9 mouse cellular contexts compared by ENCODE assay signal in genomic region chr2:71598368-71598767, GRCm38 (mm10). TPM values are rescaled to one million over a fixed set of nuclear protein-coding genes. Genes with fewer than 3 reads are reported as not detected.
DNase-seq lines count a peak whose midpoint lies in the region; ATAC-seq and TF ChIP-seq lines count a peak whose summit lies in the region.
"Had no signal": no experiment of that assay in that cellular context is flagged by ENCODE, and none has a peak within 500 bp of the region (broad histone marks: within the 10 kb centered on the region; RNA-seq: fewer than 3 reads in every experiment).

No protein-coding gene starts in this region.

- no peaks in the 10 kb centered on the region for H3K4me1 ChIP-seq in intestine, embryonic 14.5 days (replicated peaks; ENCODE audit: control insufficient read depth, insufficient read depth, low read length)
- H3K4me1 ChIP-seq in intestine, postnatal 0 days (replicated peaks; ENCODE audit: control insufficient read depth, insufficient read depth, low read length): no peaks in the 10 kb centered on the region
- H3K4me1 ChIP-seq in MEL (ENCODE audit: control insufficient read depth in 1 of 2, insufficient read depth in 2 of 2, low read length in 2 of 2): peaks cover 0 to 6% of the 10 kb centered on the region in 2 experiments; a peak in 2 of 4 replicates
- peaks cover 15% of the 10 kb centered on the region for H3K4me1 ChIP-seq in embryonic facial prominence, embryonic 15.5 days
- no peaks in the 10 kb centered on the region for H3K4me1 ChIP-seq in liver, embryonic 15.5 days (replicated peaks)
- no peaks in the 10 kb centered on the region; the same call in 1 of the 2 replicates for H3K4me1 ChIP-seq in kidney, embryonic 14.5 days (ENCODE audit: control insufficient read depth, insufficient read depth, low read length)

- H3K27ac ChIP-seq in intestine, embryonic 14.5 days (ENCODE audit: low read depth): no peak overlapping the region
- H3K27ac ChIP-seq in intestine, postnatal 0 days (ENCODE audit: low read depth, low read length): no peak overlapping the region
- H3K27ac ChIP-seq in MEL (ENCODE audit: control insufficient read depth, low read depth, low read length): no peak overlapping the region
- 0 out of 2 replicates have a peak overlapping the region, but pooled peaks have one; percentile 34 for H3K27ac ChIP-seq in embryonic facial prominence, embryonic 15.5 days (replicated peaks)
- H3K27ac ChIP-seq in liver, embryonic 15.5 days (replicated peaks): no peak overlapping the region
- no peak overlapping the region for H3K27ac ChIP-seq in kidney, embryonic 14.5 days (ENCODE audit: low read depth, low read length)

- H3K4me2 ChIP-seq in intestine, embryonic 14.5 days (ENCODE audit: low read length): peak overlapping the region; percentile 30; the same call in 1 of the 2 replicates
- H3K4me2 ChIP-seq in intestine, postnatal 0 days (replicated peaks; ENCODE audit: low read depth): no peak overlapping the region
- H3K4me2 ChIP-seq in embryonic facial prominence, embryonic 15.5 days (replicated peaks): peak overlapping the region; percentile 33; the same call in 1 of the 2 replicates
- H3K4me2 ChIP-seq in liver, embryonic 15.5 days: peak overlapping the region; percentile 33
- no peak overlapping the region for H3K4me2 ChIP-seq in kidney, embryonic 14.5 days (replicated peaks; ENCODE audit: low read depth, low read length)

- WGBS in intestine, embryonic 14.5 days: 60% methylated on average over 10 of the region's 10 CpGs
- 62% methylated on average over 10 of the region's 10 CpGs for WGBS in intestine, postnatal 0 days
- WGBS in embryonic facial prominence, embryonic 15.5 days: 42% methylated on average over 10 of the region's 10 CpGs
- WGBS in liver, embryonic 15.5 days (ENCODE audit: insufficient replicate concordance): 12% methylated on average over 10 of the region's 10 CpGs
- WGBS in kidney, embryonic 14.5 days: 73% methylated on average over 10 of the region's 10 CpGs

- H3K9me3 ChIP-seq in intestine, embryonic 14.5 days (ENCODE audit: control insufficient read depth, low read length): no peaks in the 10 kb centered on the region
- no peaks in the 10 kb centered on the region for H3K9me3 ChIP-seq in intestine, postnatal 0 days (ENCODE audit: control insufficient read depth)
- H3K9me3 ChIP-seq in MEL (replicated peaks; ENCODE audit: insufficient read depth, low read length): no peaks in the 10 kb centered on the region
- H3K9me3 ChIP-seq in embryonic facial prominence, embryonic 15.5 days (replicated peaks): no peaks in the 10 kb centered on the region
- H3K9me3 ChIP-seq in liver, embryonic 15.5 days (replicated peaks): no peaks in the 10 kb centered on the region
- no peaks in the 10 kb centered on the region for H3K9me3 ChIP-seq in kidney, embryonic 14.5 days (ENCODE audit: control insufficient read depth, low read length)

- TF ChIP-seq CTCF in intestine, postnatal 0 days (IDR thresholded peaks at IDR 0.05; ENCODE audit: low read depth): no peak
- TF ChIP-seq CTCF in MEL (IDR thresholded peaks at IDR 0.05 in 2 of 3, conservative IDR thresholded peaks at IDR 0.05 in 1 of 3; ENCODE audit: control insufficient read depth in 1 of 3, insufficient read depth in 1 of 3, low read depth in 2 of 3, low read length in 3 of 3, poor library complexity in 1 of 3, severe bottlenecking in 1 of 3): no peak

- no peak overlapping the region for H3K9ac ChIP-seq in intestine, embryonic 14.5 days (ENCODE audit: low read length)
- no peak overlapping the region for H3K9ac ChIP-seq in intestine, postnatal 0 days (ENCODE audit: low read depth, low read length)
- H3K9ac ChIP-seq in MEL (ENCODE audit: control insufficient read depth, low read depth, low read length, poor library complexity, severe bottlenecking): peak overlapping the region; percentile 2; the same call in 1 of the 2 replicates
- no peak overlapping the region for H3K9ac ChIP-seq in embryonic facial prominence, embryonic 15.5 days
- no peak overlapping the region for H3K9ac ChIP-seq in liver, embryonic 15.5 days
- H3K9ac ChIP-seq in kidney, embryonic 14.5 days (ENCODE audit: low read depth, low read length): no peak overlapping the region

- H3K79me2 ChIP-seq in MEL (ENCODE audit: control insufficient read depth, insufficient read depth, low read length, poor library complexity): no peaks in the 10 kb centered on the region

- TF ChIP-seq RAD21 in MEL (IDR thresholded peaks at IDR 0.05; ENCODE audit: low read depth, low read length): no peak

- no peaks in the 10 kb centered on the region for H3K36me3 ChIP-seq in intestine, embryonic 14.5 days (ENCODE audit: control insufficient read depth, insufficient read depth, low read length)
- H3K36me3 ChIP-seq in intestine, postnatal 0 days (ENCODE audit: control insufficient read depth, insufficient read depth): no peaks in the 10 kb centered on the region
- H3K36me3 ChIP-seq in MEL (ENCODE audit: control insufficient read depth in 1 of 2, insufficient read depth in 2 of 2, low read length in 2 of 2): peaks cover 0 to 5% of the 10 kb centered on the region in 2 experiments; a peak in 1 of 4 replicates
- H3K36me3 ChIP-seq in embryonic facial prominence, embryonic 15.5 days: no peaks in the 10 kb centered on the region
- no peaks in the 10 kb centered on the region for H3K36me3 ChIP-seq in liver, embryonic 15.5 days (replicated peaks)
- H3K36me3 ChIP-seq in kidney, embryonic 14.5 days (ENCODE audit: control insufficient read depth, insufficient read depth, low read length): no peaks in the 10 kb centered on the region

- no peak for ATAC-seq in intestine, embryonic 14.5 days (replicated peaks; ENCODE audit: low FRiP score, low TSS enrichment, low read depth)
- no peak for ATAC-seq in intestine, postnatal 0 days
- ATAC-seq in embryonic facial prominence, embryonic 15.5 days (ENCODE audit: insufficient number of reproducible peaks, low FRiP score, low TSS enrichment, low read depth): no peak
- ATAC-seq in liver, embryonic 15.5 days (ENCODE audit: insufficient read depth): no peak
- no peak for ATAC-seq in kidney, embryonic 14.5 days (ENCODE audit: low FRiP score, low TSS enrichment)

- no peak for TF ChIP-seq POLR2A in MEL (IDR thresholded peaks at IDR 0.05; ENCODE audit: control insufficient read depth in 1 of 2, insufficient read depth in 1 of 2, low read depth in 1 of 2, low read length in 2 of 2, poor library complexity in 1 of 2)

- H3K4me3 ChIP-seq in intestine, embryonic 14.5 days (ENCODE audit: low read depth, low read length): no peak overlapping the region
- no peak overlapping the region for H3K4me3 ChIP-seq in intestine, postnatal 0 days (ENCODE audit: low read depth, low read length)
- peak overlapping the region; percentile 33 for H3K4me3 ChIP-seq in MEL (ENCODE audit: control insufficient read depth in 1 of 2, insufficient read depth in 1 of 2, low read depth in 2 of 2, low read length in 2 of 2)
- no peak overlapping the region for H3K4me3 ChIP-seq in embryonic facial prominence, embryonic 15.5 days (replicated peaks)
- no peak overlapping the region for H3K4me3 ChIP-seq in liver, embryonic 15.5 days (replicated peaks)
- H3K4me3 ChIP-seq in kidney, embryonic 14.5 days (ENCODE audit: low read length): no peak overlapping the region
- H3K4me3 ChIP-seq: erythroblast, embryonic 14.5 days had no signal

- H3K27me3 ChIP-seq in intestine, embryonic 14.5 days (replicated peaks; ENCODE audit: control insufficient read depth, insufficient read depth, low read length): no peaks in the 10 kb centered on the region
- no peaks in the 10 kb centered on the region for H3K27me3 ChIP-seq in intestine, postnatal 0 days (replicated peaks; ENCODE audit: control insufficient read depth, insufficient read depth, low read length)
- no peaks in the 10 kb centered on the region; a peak in 2 of 4 replicates for H3K27me3 ChIP-seq in MEL (ENCODE audit: control insufficient read depth in 1 of 2, insufficient read depth in 2 of 2, low read length in 2 of 2)
- H3K27me3 ChIP-seq in embryonic facial prominence, embryonic 15.5 days: peaks cover 4% of the 10 kb centered on the region; the same call in 1 of the 2 replicates
- peaks cover 5% of the 10 kb centered on the region; the same call in 1 of the 2 replicates for H3K27me3 ChIP-seq in liver, embryonic 15.5 days
- no peaks in the 10 kb centered on the region for H3K27me3 ChIP-seq in kidney, embryonic 14.5 days (ENCODE audit: control insufficient read depth, insufficient read depth, low read length)

- 0 out of 4 replicates have a peak, but pooled peaks have one; percentile 16 to 30 for TF ChIP-seq EP300 in MEL (IDR thresholded peaks at IDR 0.05; ENCODE audit: low read depth in 1 of 2, low read length in 2 of 2)

- no peak for DNase-seq in intestine, embryonic 14.5 days (ENCODE audit: low spot score)
- peak; percentile 79 for DNase-seq in MEL (ENCODE audit: low read depth, low spot score)
- no peak for DNase-seq in spleen, adult 12 weeks (ENCODE audit: low spot score)
- no peak for DNase-seq in kidney, postnatal 25 days

TF ChIP-seq in MEL, 35 proteins besides CTCF, POLR2A, EP300 and RAD21:
- TF ChIP-seq NRF1 (IDR thresholded peaks at IDR 0.05; ENCODE audit: insufficient read depth, low read depth, low read length, poor library complexity, severe bottlenecking): no peak
- TF ChIP-seq ELF1 (IDR thresholded peaks at IDR 0.05; ENCODE audit: low read depth, low read length): peak; percentile 61; the same call in 1 of the 2 replicates
- no peak for TF ChIP-seq MYC (IDR thresholded peaks at IDR 0.05; ENCODE audit: low read depth, low read length)
- TF ChIP-seq ZNF384 (IDR thresholded peaks at IDR 0.05; ENCODE audit: low read depth, low read length): no peak
- no peak for TF ChIP-seq TAL1 (IDR thresholded peaks at IDR 0.05; ENCODE audit: low read length)
- TF ChIP-seq TBP (IDR thresholded peaks at IDR 0.05; ENCODE audit: low read depth, low read length): 0 out of 2 replicates have a peak, but pooled peaks have one; percentile 16
- no peak for TF ChIP-seq ETS1 (IDR thresholded peaks at IDR 0.05; ENCODE audit: low read depth, low read length)
- no peak for TF ChIP-seq MXI1 (IDR thresholded peaks at IDR 0.05; ENCODE audit: low read depth, low read length)
- no peak for TF ChIP-seq GABPA (IDR thresholded peaks at IDR 0.05; ENCODE audit: low read depth, low read length)
- TF ChIP-seq E2F4 (IDR thresholded peaks at IDR 0.05; ENCODE audit: borderline replicate concordance, low read depth, low read length): no peak

RNA-seq across cellular contexts. Expression of gene Dlx2, which starts 51.8 kb away (rescaled TPM):
- 5.8 and 6.4 TPM in 2 replicates for polyA plus RNA-seq in intestine, embryonic 14.5 days (2014; fragmentation: Nextera tagmentation; extraction: Ambion mirVana)
- polyA plus RNA-seq in intestine, postnatal 0 days (2015; fragmentation: Nextera tagmentation; extraction: Ambion mirVana): 1.0 and 1.3 TPM in 2 replicates
- not detected in 2 replicates for total RNA-seq in MEL (2012; rRNA removed)
- not detected for polyA plus RNA-seq in MEL (2012; ENCODE audit: insufficient read depth in 1 of 2, insufficient read length in 2 of 2, low read depth in 1 of 2, low replicate concordance in 2 of 2, missing spikeins in 1 of 2)
- polyA plus RNA-seq in embryonic facial prominence, embryonic 15.5 days (2015; fragmentation: Nextera tagmentation; extraction: Ambion mirVana): 6.2 and 8.5 TPM in 2 replicates
- 0.03 TPM in 1 of 2 replicates, not detected in the other for polyA plus RNA-seq in liver, embryonic 15.5 days (2015; fragmentation: Nextera tagmentation; extraction: Ambion mirVana)
- polyA plus RNA-seq in kidney, embryonic 14.5 days (2014; fragmentation: Nextera tagmentation; extraction: Ambion mirVana): not detected in 2 replicates

Comparison
In these comparisons a context has a peak if more than half of its experiments do, and no peak if none do; other contexts are left out.
1. H3K4me2 ChIP-seq: peak in intestine, embryonic 14.5 days (single experiment), embryonic facial prominence, embryonic 15.5 days (single experiment) and liver, embryonic 15.5 days (single experiment); none in intestine, postnatal 0 days (single experiment) and kidney, embryonic 14.5 days (single experiment).
2. H3K4me3 ChIP-seq: peak in MEL (2 of 2); none in intestine, embryonic 14.5 days (single experiment), intestine, postnatal 0 days (single experiment), embryonic facial prominence, embryonic 15.5 days (single experiment), liver, embryonic 15.5 days (single experiment) and kidney, embryonic 14.5 days (single experiment).